Comparison of ENCODE assay signal across 8 mouse cellular contexts in the genomic region with DNA sequence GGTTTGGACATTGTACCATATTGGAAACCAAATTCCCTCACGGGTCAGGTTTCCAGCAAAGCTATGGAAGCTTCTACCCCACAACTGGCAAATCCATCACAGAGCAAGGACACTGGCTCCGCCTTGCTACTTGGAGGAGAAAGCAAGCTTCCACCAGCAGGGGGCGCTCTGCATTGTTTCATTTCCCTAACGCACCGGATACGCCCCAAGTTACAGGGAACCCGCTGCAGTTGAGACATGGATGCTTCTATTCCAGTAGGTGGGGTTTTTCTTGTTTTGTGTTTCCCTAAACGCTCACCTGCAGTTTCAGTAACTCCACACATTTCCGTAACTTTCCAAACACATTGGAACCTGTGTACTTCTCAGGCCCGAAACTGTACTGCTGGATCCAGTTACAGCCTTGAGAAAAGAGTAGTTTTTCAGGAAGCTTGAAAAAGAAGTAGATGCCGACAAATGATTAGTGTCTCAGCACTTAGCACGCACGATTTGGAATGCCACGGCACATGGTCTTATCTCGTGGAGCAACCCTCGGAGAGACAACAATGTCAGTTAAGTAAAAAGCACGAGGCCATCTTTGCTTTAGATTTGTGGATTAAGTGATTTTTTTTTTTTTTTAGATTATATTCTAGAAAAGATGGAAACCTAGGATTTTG. TPM values are rescaled to one million over a fixed set of nuclear protein-coding genes. Genes with fewer than 3 reads are reported as not detected.
DNase-seq lines count a peak whose midpoint lies in the region; ATAC-seq lines count a peak whose summit lies in the region.

No protein-coding gene starts in this region.

- DNase-seq in CD4-positive helper T cell, adult 2 months (ENCODE audit: low read depth, low spot score), result peak; percentile 85
- DNase-seq in adrenal gland, postnatal 4 days (ENCODE audit: low spot score in 2 of 2), result peak; percentile 74 to 80
- DNase-seq in embryonic facial prominence, embryonic 14.5 days (ENCODE audit: low spot score), result peak; percentile 91
- peak; percentile 89 for DNase-seq in heart, embryonic 10.5 days (ENCODE audit: low spot score)
- DNase-seq in liver, result peak; percentile 81
- DNase-seq in natural killer cell, adult 2 months (ENCODE audit: low spot score in 2 of 2), result peak; percentile 76 to 86
- peak; percentile 89 for DNase-seq in splenic B cell, adult 2 months (ENCODE audit: low read depth, low spot score)

- no peak overlapping the region for H3K27ac ChIP-seq in embryonic facial prominence, embryonic 14.5 days (replicated peaks; ENCODE audit: low read depth, low read length)
- H3K27ac ChIP-seq in heart, embryonic 10.5 days, result no peak overlapping the region
- H3K27ac ChIP-seq in kidney, embryonic 16.5 days (ENCODE audit: low read length), result no peak overlapping the region

- 32% methylated on average over 17 of the region's 17 CpGs for WGBS in embryonic facial prominence, embryonic 14.5 days
- 34% methylated on average over 17 of the region's 17 CpGs for WGBS in heart, embryonic 10.5 days
- WGBS in kidney, embryonic 16.5 days, result 40% methylated on average over 17 of the region's 17 CpGs

- peak; percentile 81; the same call in 1 of the 2 replicates for ATAC-seq in embryonic facial prominence, embryonic 14.5 days (ENCODE audit: low read depth)
- ATAC-seq in kidney, embryonic 16.5 days (ENCODE audit: low FRiP score, low TSS enrichment), result peak; percentile 79

- H3K9ac ChIP-seq in embryonic facial prominence, embryonic 14.5 days (ENCODE audit: low read depth, low read length), result no peak overlapping the region
- H3K9ac ChIP-seq in kidney, embryonic 16.5 days (replicated peaks; ENCODE audit: low read length), result no peak overlapping the region

- no peak overlapping the region for H3K4me3 ChIP-seq in embryonic facial prominence, embryonic 14.5 days (ENCODE audit: low read depth, low read length)
- H3K4me3 ChIP-seq in heart, embryonic 10.5 days, result no peak overlapping the region
- no peak overlapping the region for H3K4me3 ChIP-seq in kidney, embryonic 16.5 days (ENCODE audit: low read length)

- H3K4me2 ChIP-seq in embryonic facial prominence, embryonic 14.5 days (ENCODE audit: low read depth, low read length), result peak overlapping the region; percentile 32
- no peak overlapping the region for H3K4me2 ChIP-seq in kidney, embryonic 16.5 days (replicated peaks; ENCODE audit: low read depth, low read length)

- H3K9me3 ChIP-seq in embryonic facial prominence, embryonic 14.5 days (ENCODE audit: control insufficient read depth, low read length), result no peaks in the 10 kb centered on the region
- no peaks in the 10 kb centered on the region for H3K9me3 ChIP-seq in heart, embryonic 10.5 days
- no peaks in the 10 kb centered on the region for H3K9me3 ChIP-seq in kidney, embryonic 16.5 days (ENCODE audit: low read length)

- H3K4me1 ChIP-seq in embryonic facial prominence, embryonic 14.5 days (ENCODE audit: control insufficient read depth, insufficient read depth, low read length), result peaks cover 3% of the 10 kb centered on the region; the same call in 1 of the 2 replicates
- H3K4me1 ChIP-seq in heart, embryonic 10.5 days, result no peaks in the 10 kb centered on the region
- H3K4me1 ChIP-seq in kidney, embryonic 16.5 days (ENCODE audit: insufficient read depth, low read length), result no peaks in the 10 kb centered on the region

- peaks cover 8% of the 10 kb centered on the region; the same call in 1 of the 2 replicates for H3K36me3 ChIP-seq in embryonic facial prominence, embryonic 14.5 days (ENCODE audit: control insufficient read depth, insufficient read depth, low read length)
- H3K36me3 ChIP-seq in heart, embryonic 10.5 days, result no peaks in the 10 kb centered on the region
- peaks cover 12% of the 10 kb centered on the region; the same call in 1 of the 2 replicates for H3K36me3 ChIP-seq in kidney, embryonic 16.5 days (ENCODE audit: insufficient read depth, low read length)
- no peaks in the 10 kb centered on the region for H3K36me3 ChIP-seq in splenic B cell, adult 2 months (ENCODE audit: control insufficient read depth, insufficient read depth, low read length, poor library complexity, severe bottlenecking)

- no peaks in the 10 kb centered on the region for H3K27me3 ChIP-seq in embryonic facial prominence, embryonic 14.5 days (replicated peaks; ENCODE audit: control insufficient read depth, insufficient read depth, low read length)
- H3K27me3 ChIP-seq in heart, embryonic 10.5 days (ENCODE audit: insufficient read depth, poor library complexity, severe bottlenecking), result no peaks in the 10 kb centered on the region
- no peaks in the 10 kb centered on the region for H3K27me3 ChIP-seq in kidney, embryonic 16.5 days (ENCODE audit: insufficient read depth, low read length)
- no peaks in the 10 kb centered on the region for H3K27me3 ChIP-seq in splenic B cell, adult 2 months (ENCODE audit: control insufficient read depth, insufficient read depth, low read length, poor library complexity, severe bottlenecking)

RNA-seq across cellular contexts. Expression of gene Otulinl, which starts 21.7 kb away (rescaled TPM):
- total RNA-seq in adrenal gland, postnatal 4 days (2021), result 1 to 10 TPM; 6.2 to 8.3 TPM
- 20.1 and 23.5 TPM in 2 replicates for polyA plus RNA-seq in embryonic facial prominence, embryonic 14.5 days (2014; fragmentation: Nextera tagmentation; extraction: Ambion mirVana)
- 3.9 and 4.2 TPM in 2 replicates for polyA plus RNA-seq in heart, embryonic 10.5 days (2016; fragmentation: Nextera tagmentation; extraction: Ambion mirVana)
- polyA plus RNA-seq in kidney, embryonic 16.5 days (2015; fragmentation: Nextera tagmentation; extraction: Ambion mirVana), result 29.1 and 31.9 TPM in 2 replicates

RNA-seq across cellular contexts. Expression of gene Otulin, which starts 29.2 kb away (rescaled TPM):
- 10 to 100 TPM; 42.7 to 43.5 TPM for total RNA-seq in adrenal gland, postnatal 4 days (2021)
- polyA plus RNA-seq in embryonic facial prominence, embryonic 14.5 days (2014; fragmentation: Nextera tagmentation; extraction: Ambion mirVana), result 39.7 and 41.3 TPM in 2 replicates
- 25.0 and 28.3 TPM in 2 replicates for polyA plus RNA-seq in heart, embryonic 10.5 days (2016; fragmentation: Nextera tagmentation; extraction: Ambion mirVana)
- polyA plus RNA-seq in kidney, embryonic 16.5 days (2015; fragmentation: Nextera tagmentation; extraction: Ambion mirVana), result 13.6 and 30.1 TPM in 2 replicates
